Mouse (Mus musculus) forebrain, embryonic 11.5 days (tissue): ENCODE data around the gene Scn8a. TPM values are rescaled to one million over a fixed set of nuclear protein-coding genes. Genes with fewer than 3 reads are reported as not detected.

Source experiments
- ATAC-seq: fragments of 200-750 bp; cut with Nextera tagmentation; replicated peaks from 2 replicates; pipeline ENCODE4 v1.8.0; 2017; ENCODE audit warnings: moderate TSS enrichment; ENCODE audit not compliant: low FRiP score
- DNase-seq: peaks from one replicate; pipeline ENCODE4 v3.0.0-alpha.2; 2017; ENCODE audit warnings: low spot score
- H3K27ac ChIP-seq: fragments of 300-500 bp; sonication (generic); 2 replicates; pipeline ENCODE4 v1.5.1; 2014; ENCODE audit warnings: low read depth, low read length
- H3K27me3 ChIP-seq: fragments of 300-500 bp; sonication (generic); 2 replicates; pipeline ENCODE4 v1.6.1; 2014; ENCODE audit warnings: mild to moderate bottlenecking, low read length, mixed read lengths; ENCODE audit not compliant: control insufficient read depth, insufficient read depth
- H3K36me3 ChIP-seq: fragments of 300-500 bp; sonication (generic); 2 replicates; pipeline ENCODE4 v1.6.1; 2014; ENCODE audit warnings: mild to moderate bottlenecking, low read length, moderate library complexity, mixed read lengths; ENCODE audit not compliant: control insufficient read depth, insufficient read depth
- H3K4me1 ChIP-seq: fragments of 300-500 bp; sonication (generic); replicated peaks from 2 replicates; pipeline ENCODE4 v1.6.1; 2014; ENCODE audit warnings: low read length, mixed read lengths; ENCODE audit not compliant: control insufficient read depth, insufficient read depth
- H3K4me2 ChIP-seq: fragments of 300-500 bp; sonication (generic); 2 replicates; pipeline ENCODE4 v1.6.1; 2014; ENCODE audit warnings: low read depth, mild to moderate bottlenecking, low read length, moderate library complexity, mixed read lengths; ENCODE audit not compliant: severe bottlenecking
- H3K4me3 ChIP-seq: fragments of 300-500 bp; sonication (generic); 2 replicates; pipeline ENCODE4 v1.5.1; 2014; ENCODE audit warnings: low read depth, low read length
- H3K9ac ChIP-seq: fragments of 300-500 bp; sonication (generic); 2 replicates; pipeline ENCODE4 v1.6.1; 2014; ENCODE audit warnings: low read length
- H3K9me3 ChIP-seq: fragments of 300-500 bp; sonication (generic); 2 replicates; pipeline ENCODE4 v1.6.1; 2016; ENCODE audit warnings: low read length, mixed read lengths; ENCODE audit not compliant: control insufficient read depth
- WGBS: fragments of 180-500 bp; shearing (Covaris S2); extraction: QIAGEN DNeasy Blood & Tissue Kit; methylation state at CpG from one replicate; pipeline ENCODE4 v1.1.7; 2014; 5-methylcytosine and 5-hydroxymethylcytosine counted together
- polyA plus RNA-seq: library from polyadenylated mRNA; unstranded; fragments of >200 nt; fragmentation: Nextera tagmentation; extraction: Ambion mirVana; gene quantifications from 2 replicates; pipeline ENCODE4 v1.2.1, GENCODE M21; 2014

Scn8a gene
- polyA plus RNA-seq, 1 experiment from 2014 or later = 13.9 TPM

DNA sequence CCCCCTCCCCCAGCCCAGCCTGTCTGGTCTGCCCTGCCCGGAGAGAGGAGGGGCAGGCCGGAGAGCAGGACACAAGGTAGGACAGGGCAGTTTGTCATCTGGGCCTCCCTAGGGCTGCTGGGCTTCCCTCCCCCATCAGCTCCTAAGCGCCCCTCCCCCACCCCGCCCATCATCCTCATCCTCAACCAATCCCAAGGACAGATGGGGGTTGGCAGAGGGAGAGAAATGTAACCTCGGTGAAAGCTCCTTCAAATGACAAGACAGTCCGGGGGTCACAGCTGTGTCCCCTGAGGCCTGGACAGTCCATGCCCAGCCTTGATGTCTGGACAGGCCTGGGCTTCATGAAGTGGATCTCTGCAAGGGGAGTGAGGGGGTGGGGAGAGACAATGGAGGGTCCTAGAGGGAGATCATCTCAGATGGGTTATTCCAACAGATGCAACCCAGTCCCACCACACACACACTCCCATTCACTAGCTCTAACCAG is 196.7 kb downstream of the Scn8a start:
- 0 out of 2 replicates have a peak overlapping the region, but pooled peaks have one; percentile 15 for H3K4me2 ChIP-seq

GRCm38 (mm10) chr15:101066920-101067696 is 197.4 kb downstream of the Scn8a start:
- H3K4me2 ChIP-seq = 0 out of 2 replicates have a peak overlapping the region, but pooled peaks have one; percentile 15
- no peaks in the 10 kb centered on the region for H3K36me3 ChIP-seq
- peak overlapping the region; percentile 44 for H3K9ac ChIP-seq
- 5% methylated on average over 7 of the region's 9 CpGs for WGBS
- H3K27me3 ChIP-seq = no peaks in the 10 kb centered on the region
- H3K4me1 ChIP-seq = peaks cover 50% of the 10 kb centered on the region
- H3K27ac ChIP-seq = peak overlapping the region; percentile 74
- peak; percentile 70 for DNase-seq
- no peak overlapping the region for H3K4me3 ChIP-seq
- no peaks in the 10 kb centered on the region for H3K9me3 ChIP-seq
- peak; percentile 77 for ATAC-seq

More for the DNA sequence above, 196.7 kb downstream of the Scn8a start:
- H3K9ac ChIP-seq = peak overlapping the region; percentile 35; the same call in 1 of the 2 replicates
- H3K4me3 ChIP-seq = no peak overlapping the region
- H3K27me3 ChIP-seq = no peaks in the 10 kb centered on the region
- no peaks in the 10 kb centered on the region for H3K36me3 ChIP-seq
- peaks cover 53% of the 10 kb centered on the region for H3K4me1 ChIP-seq
- H3K27ac ChIP-seq = peak overlapping the region; percentile 74
- WGBS = 4% methylated on average over 6 of the region's 6 CpGs
- H3K9me3 ChIP-seq = no peaks in the 10 kb centered on the region
- DNase-seq = no peak
- peak; percentile 31; the same call in 1 of the 2 replicates for ATAC-seq

DNA sequence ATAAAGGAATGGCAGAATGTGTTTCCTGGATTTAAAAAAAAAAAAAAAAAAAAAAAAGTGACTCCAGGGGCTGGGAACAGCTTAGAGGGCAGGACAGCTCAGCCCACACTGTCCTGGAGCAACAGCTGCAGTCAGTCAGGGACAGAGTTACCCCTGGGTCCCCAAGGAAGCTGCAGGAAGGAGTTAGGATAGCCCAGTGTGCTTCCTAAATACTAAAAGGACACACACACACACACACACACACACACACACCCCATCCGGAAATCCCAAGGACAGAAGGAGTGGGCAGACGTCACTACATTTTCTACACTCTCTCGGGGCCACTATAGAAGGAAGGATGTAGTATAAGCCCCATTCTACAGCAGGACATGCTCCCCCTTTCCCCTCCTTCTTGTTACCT is 198.4 kb downstream of the Scn8a start:
- ATAC-seq = no peak
- Histone ChIP-seq H3K9me3 (no peaks in the 10 kb centered on the region), H3K27ac (no peak overlapping the region), H3K4me2 (no peak overlapping the region), H3K9ac (no peak overlapping the region), H3K4me3 (no peak overlapping the region), H3K4me1 (peaks cover 46% of the 10 kb centered on the region), H3K27me3 (no peaks in the 10 kb centered on the region), H3K36me3 (no peaks in the 10 kb centered on the region)
- 55% methylated on average over 3 of the region's 3 CpGs for WGBS
- no peak for DNase-seq

- no peak overlapping the region for H3K4me2 ChIP-seq
- H3K9ac ChIP-seq = no peak overlapping the region
- no peak for ATAC-seq
- H3K27ac ChIP-seq = no peak overlapping the region
- H3K4me1 ChIP-seq = peaks cover 46% of the 10 kb centered on the region
- no peak overlapping the region for H3K4me3 ChIP-seq
- H3K27me3 ChIP-seq = no peaks in the 10 kb centered on the region
- H3K36me3 ChIP-seq = no peaks in the 10 kb centered on the region
- 44% methylated on average over 4 of the region's 4 CpGs for WGBS
- H3K9me3 ChIP-seq = no peaks in the 10 kb centered on the region
- no peak for DNase-seq
These were observed 199.0 kb downstream of the Scn8a start for GRCm38 (mm10) chr15:101068671-101069070.

GRCm38 (mm10) chr15:101069641-101070190 is 200.1 kb downstream of the Scn8a start:
- no peak for ATAC-seq
- 57% methylated on average over 9 of the region's 9 CpGs for WGBS
- Histone ChIP-seq H3K9me3 (no peaks in the 10 kb centered on the region), H3K9ac (peak overlapping the region; percentile 35; the same call in 1 of the 2 replicates), H3K36me3 (no peaks in the 10 kb centered on the region), H3K4me1 (peaks cover 46% of the 10 kb centered on the region), H3K4me3 (no peak overlapping the region), H3K27me3 (no peaks in the 10 kb centered on the region), H3K4me2 (no peak overlapping the region), H3K27ac (no peak overlapping the region)
- DNase-seq = no peak

DNA sequence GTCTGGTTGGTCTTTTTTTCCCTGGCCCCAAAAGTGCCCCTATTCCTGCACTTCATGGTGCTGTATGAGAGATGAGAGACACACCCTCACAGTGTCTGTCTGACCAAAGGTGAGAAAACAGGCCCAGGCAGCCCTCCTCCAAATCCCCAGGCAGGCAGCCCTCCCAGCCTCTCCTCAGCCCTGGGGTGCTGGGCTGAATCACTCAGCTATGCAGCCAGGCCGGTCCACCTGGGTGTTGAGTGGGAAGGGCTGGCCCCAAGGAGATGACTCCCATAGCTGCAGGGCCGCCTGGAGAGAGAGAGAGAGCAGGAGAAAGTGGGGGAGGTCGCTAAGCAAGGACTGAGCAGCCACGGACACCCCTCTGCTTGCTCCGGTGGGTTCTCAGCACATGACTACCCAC is 201.1 kb downstream of the Scn8a start:
- Histone ChIP-seq H3K9ac (no peak overlapping the region; the same call in 1 of the 2 replicates), H3K4me3 (no peak overlapping the region), H3K36me3 (no peaks in the 10 kb centered on the region), H3K9me3 (no peaks in the 10 kb centered on the region), H3K4me1 (peaks cover 49% of the 10 kb centered on the region), H3K27ac (no peak overlapping the region), H3K27me3 (no peaks in the 10 kb centered on the region), H3K4me2 (no peak overlapping the region)
- WGBS = 27% methylated on average over 5 of the region's 5 CpGs
- no peak for DNase-seq
- no peak for ATAC-seq

DNA sequence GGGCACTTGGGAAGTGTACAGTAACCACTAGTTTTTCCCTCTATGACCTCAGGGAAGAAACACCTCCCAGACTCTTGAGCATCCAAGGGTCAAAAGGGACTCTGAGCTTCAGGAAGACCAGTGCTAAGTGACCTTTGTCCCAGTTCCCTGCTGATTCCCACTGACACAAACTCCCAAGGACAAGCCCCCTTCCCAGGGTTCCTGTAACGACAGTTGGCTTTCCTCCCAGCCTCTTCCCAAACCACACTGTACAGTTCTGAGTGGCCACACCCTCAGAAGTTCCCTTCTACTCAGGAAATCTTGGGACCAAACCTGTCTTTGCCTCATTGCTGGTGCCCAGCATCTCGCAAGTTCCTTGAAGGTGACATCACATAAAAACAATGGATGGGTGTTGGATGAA is 203.1 kb downstream of the Scn8a start:
- WGBS = 66% methylated on average over 2 of the region's 2 CpGs
- Histone ChIP-seq H3K4me3 (no peak overlapping the region), H3K9ac (no peak overlapping the region), H3K4me1 (peaks cover 43% of the 10 kb centered on the region), H3K27ac (no peak overlapping the region), H3K4me2 (no peak overlapping the region), H3K36me3 (no peaks in the 10 kb centered on the region), H3K27me3 (no peaks in the 10 kb centered on the region), H3K9me3 (no peaks in the 10 kb centered on the region)
- ATAC-seq = no peak
- no peak for DNase-seq

GRCm38 (mm10) chr15:101074067-101074466 is 204.4 kb downstream of the Scn8a start:
- ATAC-seq = no peak
- H3K9ac ChIP-seq = no peak overlapping the region
- H3K4me1 ChIP-seq = peaks cover 40% of the 10 kb centered on the region
- H3K27me3 ChIP-seq = no peaks in the 10 kb centered on the region
- H3K4me3 ChIP-seq = no peak overlapping the region
- no peaks in the 10 kb centered on the region for H3K36me3 ChIP-seq
- WGBS = 86% methylated on average over 5 of the region's 5 CpGs
- DNase-seq = no peak
- no peak overlapping the region for H3K4me2 ChIP-seq
- no peak overlapping the region for H3K27ac ChIP-seq
- no peaks in the 10 kb centered on the region for H3K9me3 ChIP-seq
